Mouse (Mus musculus) midbrain, embryonic 12.5 days (tissue): ENCODE results near the gene Arid1a. TPM values are rescaled to one million over a fixed set of nuclear protein-coding genes. Genes with fewer than 3 reads are reported as not detected.
A peak's percentile ranks its signal among the peaks of the same experiment; 100 is the strongest.
"Not testable (repeated sequence)": the region's sequence is repeated elsewhere in the genome, so short reads cannot be mapped to it uniquely, and the experiment has no call there.

Source experiments
- ATAC-seq: fragments of 200-750 bp; cut with Nextera tagmentation; 2 replicates; pipeline ENCODE4 v1.8.0; 2017; ENCODE audit warnings: low read depth, moderate TSS enrichment, moderate library complexity; ENCODE audit not compliant: low FRiP score
- H3K27ac ChIP-seq: fragments of 300-500 bp; sonication (generic); replicated peaks from 2 replicates; pipeline ENCODE4 v1.5.1; 2016; ENCODE audit warnings: mild to moderate bottlenecking
- H3K27me3 ChIP-seq: fragments of 300-500 bp; sonication (generic); 2 replicates; pipeline ENCODE4 v1.6.1; 2016; ENCODE audit warnings: mild to moderate bottlenecking
- H3K36me3 ChIP-seq: fragments of 300-500 bp; sonication (generic); 2 replicates; pipeline ENCODE4 v1.6.1; 2016
- H3K4me1 ChIP-seq: fragments of 300-500 bp; sonication (generic); 2 replicates; pipeline ENCODE4 v1.6.1; 2016
- H3K4me2 ChIP-seq: fragments of 300-500 bp; sonication (generic); replicated peaks from 2 replicates; pipeline ENCODE4 v1.6.1; 2016; ENCODE audit warnings: mild to moderate bottlenecking, moderate library complexity
- H3K4me3 ChIP-seq: fragments of 300-500 bp; sonication (generic); 2 replicates; pipeline ENCODE4 v1.5.1; 2016; ENCODE audit warnings: mild to moderate bottlenecking
- H3K9ac ChIP-seq: fragments of 300-500 bp; sonication (generic); replicated peaks from 2 replicates; pipeline ENCODE4 v1.6.1; 2016; ENCODE audit warnings: mild to moderate bottlenecking, moderate library complexity
- H3K9me3 ChIP-seq: fragments of 300-500 bp; sonication (generic); 2 replicates; pipeline ENCODE4 v1.6.1; 2016; ENCODE audit warnings: mild to moderate bottlenecking
- WGBS: fragments of 180-500 bp; shearing (Covaris S2); methylation state at CpG from one replicate; pipeline ENCODE4 v1.1.7; 2016; 5-methylcytosine and 5-hydroxymethylcytosine counted together
- polyA plus RNA-seq: library from polyadenylated mRNA; unstranded; fragments of >200 nt; fragmentation: Nextera tagmentation; extraction: Ambion mirVana; gene quantifications from 2 replicates; pipeline ENCODE4 v1.2.1, GENCODE M21; 2016

Arid1a gene
- polyA plus RNA-seq, 1 experiment from 2014 or later = 47.7 TPM

DNA sequence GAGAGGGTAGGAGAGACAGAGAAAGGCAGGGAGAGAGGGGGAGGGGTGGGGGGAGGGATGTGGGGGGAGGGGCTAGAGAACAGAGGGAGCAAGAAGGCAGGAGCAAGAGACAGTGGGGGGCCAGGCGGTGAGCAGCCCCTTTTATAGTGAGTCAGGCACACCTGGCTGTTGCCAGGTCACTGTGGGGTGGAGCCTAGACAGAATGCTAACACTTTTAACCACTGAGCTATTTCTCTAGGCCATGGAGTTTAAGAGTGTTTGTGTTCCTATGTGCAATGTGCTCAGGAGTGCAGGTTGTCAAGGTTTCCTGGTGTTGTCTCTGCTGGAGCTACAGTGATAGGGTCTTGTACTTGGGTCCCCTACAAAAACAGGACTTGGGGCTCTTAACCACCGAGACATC lies 97.8 kb downstream of the Arid1a start:
- 33% methylated on average over 2 of the region's 2 CpGs for WGBS
- Histone ChIP-seq H3K4me1 (peaks cover 22% of the 10 kb centered on the region), H3K4me2 (no peak overlapping the region), H3K27ac (no peak overlapping the region), H3K27me3 (no peaks in the 10 kb centered on the region), H3K4me3 (no peak overlapping the region), H3K36me3 (peaks cover 8% of the 10 kb centered on the region; the same call in 1 of the 2 replicates), H3K9me3 (no peaks in the 10 kb centered on the region), H3K9ac (no peak overlapping the region)
- no peak for ATAC-seq

DNA sequence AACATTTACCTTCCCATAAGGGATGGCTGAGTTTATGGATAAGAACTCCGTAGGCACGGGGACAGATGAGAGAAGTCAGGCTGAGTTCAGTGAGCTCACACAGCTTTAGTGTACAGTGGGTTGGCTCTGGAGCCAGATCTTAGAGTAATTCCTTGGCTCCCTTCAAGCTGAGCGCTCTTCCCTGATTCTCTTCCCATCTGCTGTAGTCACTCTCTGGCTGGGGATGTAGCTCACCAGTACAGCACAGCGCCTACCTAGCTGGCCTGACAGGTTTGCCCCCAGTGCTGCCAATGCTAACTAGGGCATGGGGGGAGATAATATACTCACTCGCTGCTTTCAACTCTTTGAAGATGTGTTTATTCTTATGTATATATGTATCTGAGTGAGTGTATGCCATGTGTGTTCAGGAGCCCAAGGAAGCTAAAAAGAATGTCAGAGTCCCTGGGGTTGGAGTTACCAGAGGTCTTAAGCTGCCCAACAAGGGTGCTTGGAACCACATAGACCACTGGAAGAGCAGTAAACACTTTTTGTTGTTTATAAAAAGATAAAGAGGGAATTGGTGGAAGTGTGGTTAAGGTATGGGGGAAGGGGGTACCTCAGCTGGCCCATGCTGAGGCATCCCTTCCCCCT lies 98.6 kb downstream of the Arid1a start:
- H3K27me3 ChIP-seq = no peaks in the 10 kb centered on the region
- H3K27ac ChIP-seq = no peak overlapping the region
- peaks cover 8% of the 10 kb centered on the region; the same call in 1 of the 2 replicates for H3K36me3 ChIP-seq
- peaks cover 22% of the 10 kb centered on the region for H3K4me1 ChIP-seq
- no peak overlapping the region for H3K9ac ChIP-seq
- no peak overlapping the region for H3K4me3 ChIP-seq
- H3K9me3 ChIP-seq = no peaks in the 10 kb centered on the region
- 53% methylated on average over 5 of the region's 5 CpGs for WGBS
- ATAC-seq = no peak
- no peak overlapping the region for H3K4me2 ChIP-seq

DNA sequence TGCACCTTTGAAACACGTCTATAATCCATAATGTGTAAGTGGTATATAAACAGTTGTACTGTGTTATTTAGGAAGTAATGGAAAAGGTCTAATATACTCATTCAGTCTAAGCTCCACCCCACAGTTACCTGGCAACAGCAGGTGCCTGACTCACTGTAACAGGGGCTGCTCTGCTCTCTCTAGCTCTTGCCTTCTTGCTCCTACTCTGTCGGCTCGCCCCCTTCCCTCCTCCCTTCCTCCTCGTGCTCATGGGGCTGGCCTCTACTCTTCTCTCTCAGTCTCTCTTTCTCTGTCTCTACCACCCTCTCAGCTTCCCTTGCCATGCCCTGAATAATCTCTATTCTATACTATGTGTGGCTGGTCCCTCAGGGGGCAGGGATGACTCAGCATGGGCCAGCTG lies 99.6 kb downstream of the Arid1a start:
- WGBS = 20% methylated on average over 4 of the region's 4 CpGs

DNA sequence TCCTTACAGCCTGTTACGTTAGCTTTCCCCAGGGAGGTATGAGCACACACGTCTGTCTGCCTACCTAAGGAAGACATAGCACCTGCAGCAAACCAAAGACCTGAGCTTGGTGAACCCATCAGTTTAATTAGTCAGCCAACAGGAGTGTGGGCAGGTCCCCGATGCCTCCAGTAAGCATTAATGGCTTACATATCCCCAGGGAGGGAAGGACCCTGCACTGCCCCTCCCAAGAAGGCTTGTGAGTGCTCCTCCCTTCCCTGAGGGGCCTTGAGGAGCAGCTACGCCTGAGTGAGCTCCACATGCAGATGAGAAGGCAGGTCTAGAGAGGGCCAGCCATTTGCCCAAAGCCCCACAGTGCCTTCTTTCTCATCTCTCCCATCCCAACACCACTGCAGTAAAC lies 100.3 kb downstream of the Arid1a start:
- Histone ChIP-seq H3K9me3 (no peaks in the 10 kb centered on the region), H3K4me1 (peaks cover 22% of the 10 kb centered on the region), H3K27ac (no peak overlapping the region), H3K4me2 (no peak overlapping the region), H3K27me3 (no peaks in the 10 kb centered on the region), H3K36me3 (no peaks in the 10 kb centered on the region), H3K9ac (no peak overlapping the region), H3K4me3 (no peak overlapping the region)
- 43% methylated on average over 4 of the region's 4 CpGs for WGBS
- ATAC-seq = no peak

More for the DNA sequence above, 99.6 kb downstream of the Arid1a start:
- Histone ChIP-seq H3K27ac (no peak overlapping the region), H3K4me2 (no peak overlapping the region), H3K9me3 (no peaks in the 10 kb centered on the region), H3K27me3 (no peaks in the 10 kb centered on the region), H3K36me3 (peaks cover 3% of the 10 kb centered on the region; the same call in 1 of the 2 replicates), H3K9ac (no peak overlapping the region), H3K4me1 (peaks cover 22% of the 10 kb centered on the region), H3K4me3 (no peak overlapping the region)
- no peak for ATAC-seq

DNA sequence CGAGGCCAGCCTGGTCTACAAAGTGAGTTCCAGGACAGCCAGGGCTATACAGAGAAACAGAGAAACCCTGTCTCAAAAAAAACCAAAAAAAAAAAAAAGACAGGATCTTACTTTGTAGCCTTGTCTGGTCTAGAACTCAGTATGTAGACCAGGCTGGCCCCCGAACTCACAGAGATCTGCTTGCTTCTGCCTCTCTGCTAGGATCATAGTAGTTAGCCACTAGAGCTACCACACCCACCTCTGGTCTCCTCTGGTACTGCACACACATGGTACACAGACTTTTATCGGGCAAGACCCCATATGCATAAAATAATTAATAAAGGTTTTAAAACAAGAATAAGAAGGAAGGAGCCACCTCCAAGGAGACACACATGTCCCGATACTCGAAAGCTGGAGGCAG lies 102.5 kb downstream of the Arid1a start:
- H3K4me3 ChIP-seq, H3K27me3 ChIP-seq, H3K9ac ChIP-seq, H3K4me2 ChIP-seq, H3K36me3 ChIP-seq, H3K27ac ChIP-seq, ATAC-seq, H3K9me3 ChIP-seq, H3K4me1 ChIP-seq: not testable (repeated sequence)
- 96% methylated on average over 5 of the region's 5 CpGs for WGBS

DNA sequence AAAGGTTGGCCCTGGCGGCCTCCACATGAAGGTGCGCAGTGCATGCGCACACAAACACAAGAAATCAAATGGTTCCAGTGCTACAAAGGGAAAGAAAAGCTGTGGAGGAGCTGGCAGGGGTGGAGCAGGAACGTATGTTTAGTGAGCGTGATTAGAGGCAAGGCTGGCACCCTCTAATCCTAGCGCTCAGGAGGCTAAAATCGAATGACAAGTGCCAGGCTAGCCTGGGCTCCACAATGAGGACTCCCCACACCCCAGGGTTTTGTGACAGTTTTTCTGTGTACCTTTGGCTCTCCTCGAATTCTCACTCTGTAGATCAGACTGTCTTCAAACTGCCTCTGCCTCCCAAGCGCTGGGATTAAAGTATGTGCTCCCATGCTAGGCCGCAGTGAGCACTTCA lies 103.8 kb downstream of the Arid1a start:
- no peaks in the 10 kb centered on the region for H3K4me1 ChIP-seq
- no peaks in the 10 kb centered on the region for H3K9me3 ChIP-seq
- ATAC-seq = no peak
- H3K9ac ChIP-seq = no peak overlapping the region
- H3K36me3 ChIP-seq = no peaks in the 10 kb centered on the region
- no peaks in the 10 kb centered on the region for H3K27me3 ChIP-seq
- WGBS = 81% methylated on average over 10 of the region's 10 CpGs
- no peak overlapping the region for H3K4me2 ChIP-seq
- no peak overlapping the region for H3K27ac ChIP-seq
- H3K4me3 ChIP-seq = no peak overlapping the region

DNA sequence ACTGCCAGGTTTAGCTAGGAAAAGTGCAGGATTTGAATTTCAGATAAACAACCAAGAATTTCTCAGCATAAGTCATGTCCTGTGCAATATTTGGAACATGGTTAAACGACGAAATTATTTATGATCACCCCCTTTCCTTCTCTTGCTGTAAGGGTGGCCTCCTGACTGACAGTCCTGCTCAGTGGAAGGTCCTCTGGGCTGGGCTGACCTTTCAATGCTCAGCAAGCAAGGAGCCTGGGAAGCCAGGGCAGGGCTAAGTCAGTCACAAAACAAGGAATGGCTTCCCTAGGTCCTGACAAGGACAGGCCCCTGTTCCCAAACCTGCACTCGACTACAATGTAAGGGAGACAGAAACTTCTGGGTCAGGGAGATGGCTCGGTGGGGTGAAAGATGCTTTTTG lies 104.6 kb downstream of the Arid1a start:
- Histone ChIP-seq H3K27me3 (no peaks in the 10 kb centered on the region), H3K9ac (no peak overlapping the region), H3K4me2 (no peak overlapping the region), H3K27ac (no peak overlapping the region), H3K9me3 (no peaks in the 10 kb centered on the region), H3K36me3 (no peaks in the 10 kb centered on the region), H3K4me1 (no peaks in the 10 kb centered on the region), H3K4me3 (no peak overlapping the region)
- WGBS = 67% methylated on average over 4 of the region's 4 CpGs
- ATAC-seq = no peak

DNA sequence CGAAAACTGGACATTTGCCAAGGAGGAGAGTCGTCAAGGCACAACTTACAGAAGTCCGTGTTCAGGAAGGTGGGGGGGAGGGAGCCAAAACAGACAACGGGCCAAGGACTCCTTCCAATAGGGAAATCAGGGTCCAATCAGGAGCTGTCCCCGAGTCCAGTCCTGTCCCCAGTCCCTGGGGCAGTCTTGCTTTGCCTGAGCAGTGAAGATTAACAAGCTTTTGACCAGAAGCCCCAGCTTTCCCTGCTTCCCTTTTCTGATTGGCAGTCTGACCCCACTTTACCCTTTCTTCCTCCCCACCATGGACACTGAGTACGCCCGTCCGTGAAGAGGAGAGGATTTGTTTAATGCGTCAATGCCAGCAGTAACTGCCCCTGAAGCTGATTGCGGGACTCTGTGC lies 105.1 kb downstream of the Arid1a start:
- no peaks in the 10 kb centered on the region for H3K9me3 ChIP-seq
- H3K4me3 ChIP-seq = no peak overlapping the region
- H3K36me3 ChIP-seq = no peaks in the 10 kb centered on the region
- H3K27me3 ChIP-seq = no peaks in the 10 kb centered on the region
- H3K4me1 ChIP-seq = no peaks in the 10 kb centered on the region
- no peak for ATAC-seq
- no peak overlapping the region for H3K4me2 ChIP-seq
- H3K27ac ChIP-seq = no peak overlapping the region
- no peak overlapping the region for H3K9ac ChIP-seq
- WGBS = 64% methylated on average over 10 of the region's 10 CpGs

DNA sequence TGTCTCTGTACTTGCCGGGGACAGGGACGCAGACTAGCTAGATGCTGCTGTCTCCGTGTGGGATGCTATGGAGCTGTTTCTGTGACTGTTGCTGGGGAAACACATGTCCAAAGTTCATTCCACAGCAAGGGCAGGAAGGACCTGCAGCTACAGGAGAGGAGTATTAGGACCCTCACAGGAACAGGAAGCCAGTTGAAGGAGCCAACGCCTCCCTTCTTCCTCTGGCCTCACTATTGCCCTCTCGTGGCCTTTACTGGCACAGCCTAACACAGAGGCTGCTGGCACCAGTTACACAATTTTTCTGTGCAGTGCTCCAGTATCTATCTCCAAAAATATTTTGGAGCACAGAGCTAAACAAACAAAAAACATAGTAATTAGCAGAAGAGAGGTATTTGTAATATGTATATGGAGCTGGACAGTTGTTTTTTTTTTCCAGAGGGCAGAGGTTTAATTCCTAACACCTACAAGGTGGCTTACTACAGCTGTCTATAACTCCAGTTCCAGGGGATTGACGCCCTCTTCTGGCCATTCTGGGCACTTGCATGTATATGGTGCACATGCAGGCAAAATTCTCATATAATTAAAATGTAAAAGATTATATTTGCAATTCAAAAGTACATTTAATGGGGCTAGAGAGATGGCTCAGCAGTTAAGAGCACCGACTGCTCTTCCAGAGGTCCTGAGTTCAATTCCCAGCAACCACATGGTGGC lies 106.4 kb downstream of the Arid1a start, which contains the start of gene Zdhhc18:
Zdhhc18 (minus strand) TSS at position 166 of the 711 bp plus-strand sequence.
- 40% methylated on average over 7 of the region's 7 CpGs for WGBS
- H3K9me3 ChIP-seq = peaks cover 3% of the 10 kb centered on the region; the same call in 1 of the 2 replicates
- ATAC-seq = no peak
- H3K27ac ChIP-seq = no peak within 1 kb of the TSS
- no peak within 1 kb of the TSS for H3K9ac ChIP-seq
- H3K36me3 ChIP-seq = no peaks in the 10 kb centered on the region
- no peaks in the 10 kb centered on the region for H3K27me3 ChIP-seq
- H3K4me2 ChIP-seq = peak within 1 kb of the TSS; percentile 33
- H3K4me1 ChIP-seq = no peaks in the 10 kb centered on the region
- peak within 1 kb of the TSS; percentile 23; the same call in 1 of the 2 replicates for H3K4me3 ChIP-seq

DNA sequence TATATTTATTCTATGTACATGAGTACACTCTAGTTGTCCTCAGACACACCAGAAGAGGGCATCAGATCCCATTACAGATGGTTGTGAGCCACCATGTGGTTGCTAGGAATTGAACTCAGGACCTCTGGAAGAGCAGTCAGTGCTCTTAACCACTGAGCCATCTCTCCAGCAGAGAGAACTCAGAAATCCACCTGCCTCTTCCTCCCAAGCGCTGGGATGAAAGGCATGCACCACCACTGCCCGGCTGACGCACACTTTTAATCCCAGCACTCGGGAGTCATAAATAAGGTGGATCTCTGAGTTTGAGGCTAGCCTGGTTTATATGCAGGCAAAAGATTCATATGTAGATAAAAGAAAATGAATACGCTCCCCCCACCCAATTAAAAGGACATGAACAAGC lies 107.1 kb downstream of the Arid1a start:
- H3K9ac ChIP-seq, H3K27me3 ChIP-seq, H3K36me3 ChIP-seq, ATAC-seq, H3K4me1 ChIP-seq, H3K27ac ChIP-seq, H3K9me3 ChIP-seq: not testable (repeated sequence)
- H3K4me2 ChIP-seq = peak overlapping the region; percentile 33
- 85% methylated on average over 5 of the region's 5 CpGs for WGBS
- H3K4me3 ChIP-seq = peak overlapping the region; percentile 23; the same call in 1 of the 2 replicates

DNA sequence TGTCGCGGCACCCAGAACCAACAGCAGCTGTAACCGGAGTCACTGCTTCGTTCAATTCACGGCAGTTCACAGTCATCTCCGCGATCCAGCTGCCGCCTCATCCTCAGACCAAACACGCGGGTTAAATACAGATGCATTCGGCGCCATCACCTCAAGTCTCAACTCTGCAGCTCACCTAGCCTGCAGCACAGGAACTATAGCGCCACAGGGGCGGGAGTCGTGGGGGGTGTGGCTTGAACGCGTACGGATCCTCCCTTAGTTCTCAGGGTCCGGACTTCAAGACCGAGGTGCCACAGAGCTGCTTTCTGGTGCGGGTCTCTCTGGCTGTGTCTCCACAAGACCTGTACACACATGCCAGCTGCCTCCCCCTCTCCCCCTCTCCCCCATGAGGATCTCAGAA lies 110.9 kb downstream of the Arid1a start:
- no peak overlapping the region for H3K9ac ChIP-seq
- no peak overlapping the region for H3K27ac ChIP-seq
- peaks cover 18% of the 10 kb centered on the region; the same call in 1 of the 2 replicates for H3K9me3 ChIP-seq
- no peak for ATAC-seq
- no peak overlapping the region for H3K4me2 ChIP-seq
- no peaks in the 10 kb centered on the region for H3K27me3 ChIP-seq
- H3K4me1 ChIP-seq = no peaks in the 10 kb centered on the region
- H3K36me3 ChIP-seq = no peaks in the 10 kb centered on the region
- no peak overlapping the region for H3K4me3 ChIP-seq
- 41% methylated on average over 21 of the region's 21 CpGs for WGBS

DNA sequence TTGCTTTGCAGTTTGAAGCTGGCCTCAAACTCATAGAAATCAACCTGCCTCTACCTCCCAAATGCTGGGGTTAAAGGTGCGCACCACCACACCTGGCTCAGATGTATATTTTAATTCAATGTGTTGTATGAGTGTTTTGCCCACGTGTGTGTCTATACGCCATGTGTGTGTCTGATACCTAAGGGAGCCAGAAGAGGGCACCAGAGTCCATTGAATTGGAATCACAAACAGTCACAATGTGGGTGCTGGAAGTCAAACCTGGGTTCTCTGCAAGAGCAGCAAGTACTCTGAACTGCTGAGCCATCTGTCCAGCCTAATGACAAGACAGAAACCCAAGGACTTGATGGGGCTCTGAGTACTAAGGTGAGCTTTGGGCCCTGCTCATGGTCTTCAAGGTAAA lies 111.4 kb downstream of the Arid1a start:
- Histone ChIP-seq H3K27me3 (no peaks in the 10 kb centered on the region), H3K27ac (no peak overlapping the region), H3K36me3 (no peaks in the 10 kb centered on the region), H3K9me3 (peaks cover 18% of the 10 kb centered on the region; the same call in 1 of the 2 replicates), H3K4me2 (no peak overlapping the region), H3K4me3 (no peak overlapping the region), H3K4me1 (no peaks in the 10 kb centered on the region), H3K9ac (no peak overlapping the region)
- ATAC-seq = no peak
- 81% methylated on average over 3 of the region's 3 CpGs for WGBS
